Mouse (Mus musculus): ENCODE data around the gene Pcca. TPM values are rescaled to one million over a fixed set of nuclear protein-coding genes. Genes with fewer than 3 reads are reported as not detected.

The Pcca gene
- polyA plus RNA-seq, 1 experiment from 2014 or later = 63.1 TPM

DNA sequence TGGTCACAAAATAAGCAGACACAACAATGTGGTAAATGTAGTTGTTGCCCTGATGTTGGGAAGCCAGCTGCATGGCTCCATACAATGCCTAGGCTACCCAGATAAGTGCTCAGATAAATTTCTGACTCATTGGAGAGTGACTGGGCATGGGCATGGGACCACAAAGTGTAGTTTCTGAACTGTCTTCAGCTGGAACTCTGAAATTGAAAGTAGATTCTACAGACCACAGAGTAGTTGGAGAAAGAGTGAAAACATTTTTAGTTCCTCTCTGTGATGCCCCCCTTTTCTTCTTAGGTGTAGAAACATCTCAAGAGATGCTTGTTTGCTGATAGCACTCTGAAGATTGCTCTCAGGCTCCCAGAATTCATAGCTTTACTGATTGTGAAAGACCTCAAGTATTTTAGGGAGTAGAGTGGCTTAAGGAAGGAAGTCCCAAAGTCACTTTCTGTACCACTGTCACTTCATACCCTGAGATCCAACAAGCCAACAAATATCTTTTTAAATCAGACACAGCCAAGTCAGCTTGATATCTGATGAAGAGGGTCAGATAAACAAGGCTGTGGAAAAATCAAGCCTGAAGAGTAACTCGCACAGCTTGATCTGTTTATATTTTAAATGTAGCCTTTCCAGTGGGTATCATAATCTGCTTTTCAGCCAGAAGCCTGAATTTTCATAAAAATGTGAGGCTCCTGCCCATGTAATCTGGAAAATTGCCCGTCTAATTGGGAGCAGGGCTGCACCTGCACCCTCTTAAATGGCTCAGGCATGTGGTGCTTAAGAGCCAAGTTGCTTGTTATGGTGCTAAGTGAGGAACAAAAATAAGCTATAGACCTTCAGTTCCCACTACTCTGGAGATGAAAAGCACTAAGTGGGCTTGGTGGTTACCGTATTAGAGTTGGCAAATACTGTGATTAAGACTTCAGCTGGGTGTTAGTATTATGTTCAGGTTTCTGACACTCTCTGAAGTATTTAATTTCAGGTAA, 214.0 kb downstream of the Pcca start:
- DNase-seq (ENCODE audit: low read depth, low spot score) (no peak), ATAC-seq (no peak)
- no peak for TF ChIP-seq CTCF (IDR thresholded peaks at IDR 0.05)
- in situ Hi-C loops (cut with MboI; ENCODE audit: low pct_unique_long_range_greater_than_20kb) = no loop called here
- POLR2A ChIA-PET = no interaction called here
- CTCF ChIA-PET = interaction anchor here (2.0 kb wide), 1 partner anchor 10 kb away, joined by 4 read pairs; no protein-coding TSS in a partner anchor
- H3K27me3 ChIP-seq = no peaks in the 10 kb centered on the region

DNA sequence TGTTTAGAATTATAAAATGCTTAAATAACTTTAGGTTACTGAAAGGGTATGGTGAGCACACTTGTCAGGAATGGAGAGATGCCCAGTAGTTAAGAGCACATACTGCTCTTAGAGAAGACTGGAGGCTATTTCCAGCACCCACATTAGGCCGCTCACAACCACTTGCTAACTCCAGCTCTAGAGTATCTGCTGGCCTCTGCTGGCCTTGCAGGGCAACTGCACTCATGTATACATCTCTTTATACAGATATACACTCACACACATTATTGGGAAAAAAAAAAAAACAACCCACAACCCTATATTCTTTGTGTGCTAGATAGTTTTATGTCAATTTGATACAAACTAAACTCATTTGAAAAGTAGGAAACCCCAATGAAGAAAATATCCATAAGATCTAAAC, 217.4 kb downstream of the Pcca start:
- POLR2A ChIA-PET = interaction anchor here (1.1 kb wide), 1 partner anchor 16 kb away, joined by 3 read pairs; no protein-coding TSS in a partner anchor
- in situ Hi-C loops (cut with MboI; ENCODE audit: low pct_unique_long_range_greater_than_20kb) = no loop called here
- no peak for ATAC-seq
- TF ChIP-seq CTCF (IDR thresholded peaks at IDR 0.05) = peak; percentile 48
- no peaks in the 10 kb centered on the region for H3K27me3 ChIP-seq
- DNase-seq (ENCODE audit: low read depth, low spot score) = no peak
- CTCF ChIA-PET = no interaction called here

DNA sequence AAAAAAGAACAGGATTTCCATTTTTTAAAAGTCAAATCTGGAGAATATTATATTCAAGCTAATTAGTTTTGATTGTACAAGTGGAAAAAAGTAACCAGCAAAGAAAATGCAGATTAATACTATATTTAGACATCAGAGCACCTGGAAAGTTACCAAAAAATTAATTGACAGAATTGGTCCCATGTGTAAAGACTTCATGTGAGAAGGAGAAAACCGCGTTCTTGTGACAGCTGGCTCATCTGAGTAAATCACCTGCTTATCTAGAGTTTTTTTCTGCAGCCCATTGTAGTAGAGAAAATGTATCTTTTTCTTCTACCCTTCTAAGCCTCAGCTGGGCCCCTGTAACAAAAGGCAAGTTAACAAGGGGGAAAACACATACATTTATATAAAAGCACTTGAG, 219.2 kb downstream of the Pcca start:
- in situ Hi-C loops (cut with MboI; ENCODE audit: low pct_unique_long_range_greater_than_20kb) = no loop called here

DNA sequence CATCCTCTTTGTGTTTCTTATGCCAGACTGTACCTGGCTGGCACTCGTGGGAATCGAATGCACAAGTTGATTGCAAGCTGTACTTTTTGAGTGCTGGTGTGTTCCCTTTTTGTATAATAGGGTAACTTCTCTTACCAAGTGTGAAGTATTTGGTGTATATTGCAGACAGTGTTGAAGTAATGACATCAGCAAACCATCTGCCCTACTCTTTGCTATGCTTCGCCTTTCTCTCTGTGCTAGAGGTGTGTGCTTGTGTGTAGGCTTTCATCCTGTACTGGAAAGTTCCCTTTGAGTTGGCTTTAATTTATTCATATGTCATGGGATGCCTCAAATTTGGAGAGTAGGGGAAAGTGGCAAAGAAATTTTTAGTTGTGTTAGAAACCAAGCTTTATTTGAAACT, 220.2 kb downstream of the Pcca start:
- no peak for TF ChIP-seq CTCF (IDR thresholded peaks at IDR 0.05)
- in situ Hi-C loops (cut with MboI; ENCODE audit: low pct_unique_long_range_greater_than_20kb) = no loop called here
- ChIA-PET CTCF (interaction anchor here (1.6 to 1.8 kb wide), 2 partner anchors 10 to 16 kb away, joined by 4 to 5 read pairs; no protein-coding TSS in a partner anchor), POLR2A (no interaction called here)
- ATAC-seq (no peak), DNase-seq (ENCODE audit: low read depth, low spot score) (no peak)
- no peaks in the 10 kb centered on the region for H3K27me3 ChIP-seq

More for the DNA sequence above, 219.2 kb downstream of the Pcca start:
- no peak for ATAC-seq
- no peak for DNase-seq (ENCODE audit: low read depth, low spot score)
- CTCF ChIA-PET = interaction anchor here (1.2 to 1.6 kb wide), 2 partner anchors 9 to 29 kb away, joined by 3 to 4 read pairs; no protein-coding TSS in a partner anchor
- H3K27me3 ChIP-seq = no peaks in the 10 kb centered on the region
- TF ChIP-seq CTCF (IDR thresholded peaks at IDR 0.05) = no peak
- POLR2A ChIA-PET = interaction anchor here (0.9 kb wide), 1 partner anchor 17 kb away, joined by 3 read pairs; no protein-coding TSS in a partner anchor

- in situ Hi-C loops (cut with MboI; ENCODE audit: low pct_unique_long_range_greater_than_20kb) = no loop called here
- ATAC-seq = no peak
- TF ChIP-seq CTCF (IDR thresholded peaks at IDR 0.05) = no peak
- ChIA-PET POLR2A (no interaction called here), CTCF (interaction anchor here (1.0 to 1.8 kb wide), 2 partner anchors 13 to 17 kb away, joined by 3 to 5 read pairs; no protein-coding TSS in a partner anchor)
- H3K27me3 ChIP-seq = no peaks in the 10 kb centered on the region
- DNase-seq (ENCODE audit: low read depth, low spot score) = no peak
Observed at GRCm38 (mm10) chr14:122755559-122755958, 221.4 kb downstream of the Pcca start.

DNA sequence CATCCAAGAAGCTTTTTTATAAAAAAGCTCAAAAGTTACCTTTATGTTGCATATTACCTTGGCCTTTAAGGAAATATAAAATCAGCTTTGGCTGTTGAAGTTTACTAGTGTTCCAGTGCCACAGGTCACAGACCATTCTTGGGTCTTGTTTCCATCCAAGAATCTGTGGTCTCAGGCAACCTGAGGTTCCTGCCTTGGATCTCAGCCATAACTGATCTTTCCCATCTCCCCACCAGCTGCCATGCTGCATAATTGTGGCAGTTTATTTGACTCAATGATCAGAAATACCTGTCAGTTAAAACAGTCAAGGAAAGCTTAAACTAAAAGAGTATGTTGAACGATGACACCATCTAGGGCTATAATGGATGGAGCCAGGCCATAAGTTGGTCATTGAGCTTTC, 222.5 kb downstream of the Pcca start:
- ATAC-seq (no peak), DNase-seq (ENCODE audit: low read depth, low spot score) (no peak)
- no peak for TF ChIP-seq CTCF (IDR thresholded peaks at IDR 0.05)
- CTCF ChIA-PET = interaction anchor here (0.9 to 1.6 kb wide), 4 partner anchors 10 to 67 kb away, joined by 3 to 6 read pairs (median 4); no protein-coding TSS in a partner anchor
- in situ Hi-C loops (cut with MboI; ENCODE audit: low pct_unique_long_range_greater_than_20kb) = no loop called here
- POLR2A ChIA-PET = interaction anchor here (0.6 kb wide), 1 partner anchor 679 kb away, joined by 3 read pairs; no protein-coding TSS in a partner anchor
- no peaks in the 10 kb centered on the region for H3K27me3 ChIP-seq

- ChIA-PET POLR2A (no interaction called here), CTCF (no interaction called here)
- DNase-seq (ENCODE audit: low read depth, low spot score) = no peak
- in situ Hi-C loops (cut with MboI; ENCODE audit: low pct_unique_long_range_greater_than_20kb) = no loop called here
- TF ChIP-seq CTCF (IDR thresholded peaks at IDR 0.05) = no peak
- ATAC-seq = no peak
- H3K27me3 ChIP-seq = no peaks in the 10 kb centered on the region
Observed at GRCm38 (mm10) chr14:122759890-122760289, 225.8 kb downstream of the Pcca start.

- no peaks in the 10 kb centered on the region for H3K27me3 ChIP-seq
- no peak for ATAC-seq
- in situ Hi-C loops (cut with MboI; ENCODE audit: low pct_unique_long_range_greater_than_20kb) = no loop called here
- no peak for DNase-seq (ENCODE audit: low read depth, low spot score)
- ChIA-PET POLR2A (no interaction called here), CTCF (interaction anchor here (1.1 to 1.6 kb wide), 2 partner anchors 16 to 24 kb away, joined by 3 read pairs; no protein-coding TSS in a partner anchor)
- TF ChIP-seq CTCF (IDR thresholded peaks at IDR 0.05) = no peak
Observed at GRCm38 (mm10) chr14:122760803-122761202, 226.7 kb downstream of the Pcca start.

DNA sequence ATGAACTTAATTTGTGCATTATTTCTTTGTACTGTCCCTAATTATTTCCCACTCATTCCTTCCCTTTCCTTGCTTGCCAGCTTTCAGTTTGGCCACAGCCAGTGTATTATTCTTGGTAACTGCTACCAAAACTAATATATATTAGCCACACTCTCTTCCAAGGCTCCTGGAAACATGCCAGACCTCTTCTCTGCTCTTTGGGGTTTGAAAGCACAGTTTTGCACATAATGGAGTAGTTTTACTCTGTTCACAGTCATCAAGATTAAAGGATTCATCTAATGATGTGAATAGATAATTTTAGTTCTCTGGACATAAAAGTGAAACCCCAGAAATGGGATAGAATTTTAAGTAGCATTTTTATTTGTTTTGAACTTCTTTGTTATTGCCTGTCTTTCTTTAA, 228.5 kb downstream of the Pcca start:
- in situ Hi-C loops (cut with MboI; ENCODE audit: low pct_unique_long_range_greater_than_20kb) = no loop called here
- H3K27me3 ChIP-seq = no peaks in the 10 kb centered on the region
- DNase-seq (ENCODE audit: low read depth, low spot score) (no peak), ATAC-seq (no peak)
- no peak for TF ChIP-seq CTCF (IDR thresholded peaks at IDR 0.05)
- ChIA-PET CTCF (interaction anchor here (1.6 kb wide), 1 partner anchor 26 kb away, joined by 3 read pairs; no protein-coding TSS in a partner anchor), POLR2A (interaction anchor here (0.6 kb wide), 1 partner anchor 753 kb away, joined by 3 read pairs; no protein-coding TSS in a partner anchor)

GRCm38 (mm10) chr14:122765951-122766350, 231.8 kb downstream of the Pcca start:
- in situ Hi-C loops (cut with MboI; ENCODE audit: low pct_unique_long_range_greater_than_20kb) = no loop called here

More at GRCm38 (mm10) chr14:122765951-122766350, 231.8 kb downstream of the Pcca start:
- H3K27me3 ChIP-seq = no peaks in the 10 kb centered on the region
- DNase-seq (ENCODE audit: low read depth, low spot score) (no peak), ATAC-seq (no peak)
- CTCF ChIA-PET = interaction anchor here (2.1 kb wide), 1 partner anchor 9 kb away, joined by 6 read pairs; no protein-coding TSS in a partner anchor
- POLR2A ChIA-PET = no interaction called here
- TF ChIP-seq CTCF (IDR thresholded peaks at IDR 0.05) = no peak

Measured in Patski (cell line).